Mouse (Mus musculus) urinary bladder, postnatal 36 days (tissue): ENCODE measurements around the gene Tmem200b.

Experiments
- DNase-seq, 2 experiments: peaks; one replicate each; pipeline ENCODE4 v3.0.0; 2022; ENCODE audit warnings: low spot score in 2 of 2, mixed read lengths in 1 of 2

Tmem200b gene

GRCm38 (mm10) chr4:131949903-131950302 lies 28.3 kb downstream of the Tmem200b start:
- no peak for DNase-seq

GRCm38 (mm10) chr4:131950657-131951056 lies 29.1 kb downstream of the Tmem200b start:
- DNase-seq = no peak

- DNase-seq = no peak
Observed at GRCm38 (mm10) chr4:131957161-131957560, 35.6 kb downstream of the Tmem200b start.

GRCm38 (mm10) chr4:131968873-131969272 lies 47.3 kb downstream of the Tmem200b start:
- no peak for DNase-seq

GRCm38 (mm10) chr4:131970244-131970853 lies 48.8 kb downstream of the Tmem200b start:
- no peak for DNase-seq
